Mouse (Mus musculus): ENCODE results near the gene Adcy3.

- TF ChIP-seq MYOD1 (IDR thresholded peaks at IDR 0.05; ENCODE audit: control insufficient read depth in 1 of 3, insufficient read length in 2 of 3, low read depth in 2 of 3) (no peak), POLR2AphosphoS2 (IDR thresholded peaks at IDR 0.05; ENCODE audit: insufficient read length, low read depth) (no peak), POLR2A (IDR thresholded peaks at IDR 0.05; ENCODE audit: insufficient read length, low read depth) (no peak), E2F4 (IDR thresholded peaks at IDR 0.05; ENCODE audit: insufficient read depth) (no peak), MAX (IDR thresholded peaks at IDR 0.05; ENCODE audit: low read depth) (no peak), TCF12 (IDR thresholded peaks at IDR 0.05; ENCODE audit: insufficient read depth, poor library complexity, severe bottlenecking) (no peak)
These were observed 49.5 kb upstream of the Adcy3 start for GRCm38 (mm10) chr12:4083441-4083840.
